Mouse (Mus musculus) bone marrow, adult 2 months (tissue): ENCODE results near the gene Cbl. TPM values are rescaled to one million over a fixed set of nuclear protein-coding genes. Genes with fewer than 3 reads are reported as not detected.
"Not testable (repeated sequence)": the region's sequence is repeated elsewhere in the genome, so short reads cannot be mapped to it uniquely, and the experiment has no call there.

Source experiments
- H3K27ac ChIP-seq: fragments of 200-500 bp; 2 replicates; pipeline ENCODE4 v1.5.1; 2012; ENCODE audit warnings: low read depth, mild to moderate bottlenecking, control low read depth, inconsistent platforms, low read length; ENCODE audit not compliant: control insufficient read depth, poor library complexity, insufficient read depth
- H3K4me1 ChIP-seq: fragments of 200-500 bp; 2 replicates; pipeline ENCODE4 v1.6.1; 2011; ENCODE audit warnings: low read length; ENCODE audit not compliant: control insufficient read depth, insufficient read depth
- H3K4me3 ChIP-seq: fragments of 200-500 bp; replicated peaks from 2 replicates; pipeline ENCODE3; 2011; ENCODE audit warnings: mild to moderate bottlenecking, low read depth, low read length, control low read depth; ENCODE audit not compliant: control insufficient read depth
- CTCF ChIP-seq: fragments of 200-500 bp; IDR thresholded peaks from 2 replicates; pipeline ENCODE4 v1.5.1; 2011; ENCODE audit warnings: low read length, control low read depth; ENCODE audit not compliant: control insufficient read depth, insufficient read depth
- POLR2A ChIP-seq: fragments of 200-500 bp; IDR thresholded peaks from 2 replicates; pipeline ENCODE4 v1.6.1; 2011; ENCODE audit warnings: low read depth, mild to moderate bottlenecking, control low read depth, low read length, borderline replicate concordance; ENCODE audit not compliant: control insufficient read depth
- WGBS: fragments of 180-500 bp; shearing (Covaris S2); methylation state at CpG from one replicate; pipeline ENCODE4 v1.1.7; 2018; 5-methylcytosine and 5-hydroxymethylcytosine counted together
- polyA plus RNA-seq: library from polyadenylated mRNA; stranded (reverse); fragments of >200 nt; gene quantifications from 2 replicates; pipeline ENCODE4 v1.2.4, GENCODE M21; 2011; ENCODE audit warnings: low replicate concordance; ENCODE audit not compliant: missing spikeins, insufficient read depth, insufficient read length

Gene Cbl
- polyA plus RNA-seq, 1 experiment, result 50.5 TPM

DNA sequence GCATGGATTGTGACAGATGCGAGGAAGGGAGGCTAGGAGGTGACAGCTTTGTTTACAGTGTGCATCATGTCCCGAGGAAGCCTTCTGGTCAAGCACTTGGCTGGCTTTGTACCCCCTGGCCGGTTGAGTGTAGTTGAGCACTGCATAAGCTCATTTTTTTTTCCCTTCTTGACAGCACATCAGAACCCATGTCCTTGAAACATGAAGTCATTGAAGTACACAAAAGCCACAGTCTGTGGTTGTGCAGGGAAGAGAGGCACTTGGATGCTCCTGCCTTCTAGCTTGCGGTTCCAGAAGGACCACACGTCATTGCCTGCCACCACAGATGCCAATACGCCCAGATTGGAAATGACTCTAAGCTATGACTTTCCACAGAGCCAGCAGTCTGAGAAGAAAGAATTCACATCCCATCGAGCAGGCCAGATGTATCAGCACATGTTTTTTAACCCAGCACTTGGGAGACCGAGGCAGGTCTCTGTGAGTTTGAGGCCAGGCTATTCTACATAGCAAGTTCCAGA is 113.8 kb downstream of the Cbl start:
- Histone ChIP-seq H3K4me1 (no peaks in the 10 kb centered on the region; the same call in none of the 2 replicates), H3K27ac (no peak overlapping the region), H3K4me3 (no peak overlapping the region)
- 79% methylated on average over 8 of the region's 8 CpGs for WGBS
- TF ChIP-seq POLR2A, result no peak
- no peak for TF ChIP-seq CTCF

DNA sequence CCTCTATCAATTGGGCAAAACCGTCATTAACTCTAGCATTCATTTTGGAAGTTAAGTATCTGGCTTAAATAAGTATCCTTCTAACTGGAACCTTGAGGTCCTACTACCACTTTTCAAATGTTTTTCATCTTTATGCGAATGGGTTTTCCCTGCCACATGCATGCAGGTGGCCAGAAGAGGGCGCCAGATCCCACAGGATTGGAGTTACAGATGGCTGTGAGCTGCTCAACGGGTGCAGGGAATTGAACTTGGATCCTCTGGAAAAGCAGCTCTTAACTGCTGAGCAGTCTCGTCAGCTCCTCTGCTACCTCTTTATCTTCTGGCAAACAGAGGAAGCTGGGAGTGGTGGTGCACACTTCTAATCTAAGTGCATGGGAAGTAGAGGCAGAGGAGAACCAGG is 114.8 kb downstream of the Cbl start:
- Histone ChIP-seq H3K4me3 (no peak overlapping the region), H3K4me1 (no peaks in the 10 kb centered on the region; the same call in none of the 2 replicates), H3K27ac (no peak overlapping the region)
- 53% methylated on average over 5 of the region's 5 CpGs for WGBS
- TF ChIP-seq CTCF (peak; percentile 85), POLR2A (no peak)

DNA sequence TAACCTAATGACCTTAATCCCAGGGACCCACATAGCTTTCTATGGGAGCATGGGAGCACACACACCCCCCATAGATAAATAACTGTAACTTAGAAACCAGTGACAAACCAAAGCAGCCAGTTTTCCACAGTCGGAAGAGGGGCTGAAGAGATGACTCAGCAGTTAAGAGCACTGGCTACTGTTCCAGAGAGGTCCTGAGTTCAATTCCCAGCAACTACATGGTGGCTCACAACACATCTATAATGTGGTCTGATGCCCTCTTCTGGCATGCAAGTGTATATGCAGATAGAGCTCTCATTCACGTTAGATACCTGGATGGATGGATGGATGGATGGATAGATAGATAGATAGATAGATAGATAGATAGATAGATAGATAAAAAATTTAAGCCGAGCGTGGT is 117.7 kb downstream of the Cbl start:
- TF ChIP-seq POLR2A (no peak), CTCF (0 out of 2 replicates have a peak, but pooled peaks have one; percentile 5)
- WGBS, result 80% methylated on average over 4 of the region's 4 CpGs
- H3K4me3 ChIP-seq, result no peak overlapping the region
- no peak overlapping the region for H3K27ac ChIP-seq
- H3K4me1 ChIP-seq, result no peaks in the 10 kb centered on the region; the same call in none of the 2 replicates

DNA sequence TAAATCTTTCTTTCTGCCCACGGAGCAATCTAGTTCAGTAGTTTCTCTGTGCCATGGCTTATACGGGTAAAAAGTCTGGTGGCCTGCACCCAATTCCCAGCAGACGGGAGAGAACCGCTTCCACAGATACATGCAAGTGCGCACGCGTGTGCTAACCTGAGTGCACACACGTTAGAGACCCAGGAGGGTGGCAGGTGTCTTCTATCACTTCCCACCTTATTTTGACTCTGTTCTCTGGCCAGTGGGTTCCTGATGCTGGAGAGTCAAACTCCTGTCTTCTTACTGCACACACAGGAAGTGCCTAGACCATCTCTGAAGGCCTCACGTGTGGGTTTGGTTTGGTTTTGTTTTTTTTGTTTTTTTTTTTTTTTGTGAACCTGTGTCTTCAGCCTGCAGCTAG is 118.2 kb downstream of the Cbl start:
- no peak overlapping the region for H3K27ac ChIP-seq
- 77% methylated on average over 9 of the region's 9 CpGs for WGBS
- H3K4me1 ChIP-seq, result no peaks in the 10 kb centered on the region; the same call in none of the 2 replicates
- H3K4me3 ChIP-seq, result no peak overlapping the region
- TF ChIP-seq CTCF (no peak), POLR2A (no peak)

DNA sequence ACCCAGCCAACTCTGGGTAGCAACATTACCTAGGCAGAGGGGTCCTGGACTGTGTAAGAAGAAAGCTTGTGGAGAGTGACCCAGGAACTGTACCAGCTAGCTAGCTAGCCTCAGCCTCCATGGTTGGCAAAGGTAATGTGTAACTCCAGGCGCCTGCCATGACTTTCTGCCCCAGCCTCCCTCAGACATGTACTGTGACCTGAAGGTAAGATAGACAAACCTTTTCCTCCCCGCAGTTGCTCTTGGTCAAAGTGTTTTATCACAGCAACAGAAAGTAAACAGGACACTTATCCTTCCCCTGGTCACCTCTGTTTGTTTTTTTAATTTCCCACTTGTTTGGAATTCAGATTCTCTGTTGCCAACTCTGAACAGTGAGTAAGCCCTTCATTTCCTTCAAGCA is 119.4 kb downstream of the Cbl start:
- 91% methylated on average over 2 of the region's 2 CpGs for WGBS
- Histone ChIP-seq H3K27ac (no peak overlapping the region), H3K4me3 (no peak overlapping the region), H3K4me1 (no peaks in the 10 kb centered on the region; the same call in none of the 2 replicates)
- TF ChIP-seq CTCF (no peak), POLR2A (no peak)

- Histone ChIP-seq H3K4me3 (peak within 1 kb of the TSS; percentile 69), H3K27ac (peak within 1 kb of the TSS; percentile 54; the same call in 1 of the 2 replicates), H3K4me1 (no peaks in the 10 kb centered on the region; the same call in 1 of the 2 replicates)
- WGBS, result under 1% methylated on average over 51 of the region's 51 CpGs
- TF ChIP-seq POLR2A (peak; percentile 85; the same call in 1 of the 2 replicates), CTCF (no peak)
These were observed 120.6 kb downstream of the Cbl start, which contains the start of the genes Gm49380 and Rnf26 for GRCm38 (mm10) chr9:44113105-44113789. TSS of gene Gm49380 (minus strand) at chr9:44113500. TSS of gene Rnf26 (minus strand) at chr9:44113517.

DNA sequence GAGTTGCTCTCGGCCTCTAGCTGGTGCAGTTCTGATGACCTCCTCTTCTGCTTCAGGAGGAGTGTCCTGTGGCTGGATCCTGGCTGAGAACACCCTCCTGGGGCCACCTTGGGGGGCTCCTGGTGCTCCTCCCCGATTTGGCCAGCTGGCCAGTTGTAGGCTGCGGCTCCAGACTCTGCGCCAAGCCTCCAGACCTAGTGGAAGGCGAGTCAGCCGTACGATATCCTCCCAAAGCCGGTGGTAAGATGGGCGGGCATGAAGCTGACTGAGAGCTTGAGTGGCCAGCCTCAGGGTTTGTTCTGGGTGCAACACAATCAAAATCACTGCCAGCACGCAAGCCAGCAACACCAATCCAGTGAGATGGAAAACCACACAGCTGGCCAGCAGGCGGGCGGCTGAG is 121.9 kb downstream of the Cbl start:
- not testable (repeated sequence) for H3K4me1 ChIP-seq, H3K27ac ChIP-seq, H3K4me3 ChIP-seq
- 71% methylated on average over 10 of the region's 12 CpGs for WGBS

DNA sequence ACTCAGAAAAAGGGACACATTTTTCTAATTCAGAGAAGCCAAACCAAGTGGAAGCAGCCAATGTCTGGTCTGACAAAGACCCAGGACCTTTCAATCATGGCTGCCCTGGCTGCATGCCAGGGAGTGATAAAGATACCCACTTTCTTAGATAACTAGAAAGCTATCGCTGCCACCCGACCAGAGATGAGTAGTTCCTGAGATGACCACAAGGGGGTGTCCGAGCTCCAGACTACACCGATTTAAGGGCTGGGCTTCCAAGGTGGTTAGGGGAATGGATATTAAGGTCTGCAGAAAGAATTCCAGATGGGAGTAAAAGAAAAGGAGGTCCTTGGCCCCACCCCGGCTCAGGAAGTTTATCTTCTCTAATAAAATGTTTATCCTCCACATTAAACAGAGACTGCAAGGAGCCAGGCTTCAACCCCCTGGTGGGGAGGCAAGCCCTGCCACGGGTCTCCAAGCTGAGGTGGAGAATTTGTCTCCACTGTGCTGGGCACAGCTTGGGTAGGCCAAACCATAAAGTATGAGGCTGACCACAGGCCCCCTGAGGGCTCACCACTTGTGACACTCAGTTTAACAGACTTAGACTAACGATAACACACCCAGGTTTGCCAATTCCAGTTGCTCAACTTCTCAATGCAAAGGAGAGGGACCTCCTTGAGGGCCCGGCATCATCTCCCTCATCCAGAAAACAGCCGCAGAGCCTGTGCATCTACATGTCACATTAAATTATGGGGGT is 124.3 kb downstream of the Cbl start:
- no peaks in the 10 kb centered on the region; the same call in 1 of the 2 replicates for H3K4me1 ChIP-seq
- peak overlapping the region; percentile 64 for H3K27ac ChIP-seq
- 16% methylated on average over 9 of the region's 9 CpGs for WGBS
- H3K4me3 ChIP-seq, result no peak overlapping the region
- TF ChIP-seq POLR2A, result no peak
- peak; percentile 74 for TF ChIP-seq CTCF
